Mouse (Mus musculus): ENCODE data around the gene Omt2a. TPM values are rescaled to one million over a fixed set of nuclear protein-coding genes. Genes with fewer than 3 reads are reported as not detected.
"Not testable (repeated sequence)": the region's sequence is repeated elsewhere in the genome, so short reads cannot be mapped to it uniquely, and the experiment has no call there.

Omt2a gene
- polyA plus RNA-seq (2015; fragmentation: Nextera tagmentation; extraction: Ambion mirVana), result not detected in 2 replicates

DNA sequence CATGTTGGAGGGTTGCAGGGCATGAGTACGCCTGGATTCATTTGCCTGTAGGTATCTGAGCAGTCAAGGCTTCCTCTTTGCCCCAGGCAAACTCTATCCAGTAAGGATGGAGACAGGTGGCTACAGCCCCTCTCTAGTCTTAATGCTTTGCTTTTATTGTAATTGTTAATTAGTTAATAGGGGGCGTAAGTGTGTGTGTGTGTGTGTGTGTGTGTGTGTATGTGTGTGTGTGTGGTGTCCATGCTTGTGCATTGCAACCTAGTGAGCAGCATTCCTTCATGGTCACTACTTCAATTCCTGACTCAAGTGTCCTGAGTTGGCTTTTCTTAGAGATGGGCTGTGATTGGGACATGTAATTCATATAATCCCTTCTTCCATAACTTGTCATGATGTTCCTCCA, at the start of gene Omt2a:
Omt2a (minus strand) TSS at position 101 of the 400 bp plus-strand sequence.
- WGBS, result 80% methylated on average over 2 of the region's 2 CpGs

DNA sequence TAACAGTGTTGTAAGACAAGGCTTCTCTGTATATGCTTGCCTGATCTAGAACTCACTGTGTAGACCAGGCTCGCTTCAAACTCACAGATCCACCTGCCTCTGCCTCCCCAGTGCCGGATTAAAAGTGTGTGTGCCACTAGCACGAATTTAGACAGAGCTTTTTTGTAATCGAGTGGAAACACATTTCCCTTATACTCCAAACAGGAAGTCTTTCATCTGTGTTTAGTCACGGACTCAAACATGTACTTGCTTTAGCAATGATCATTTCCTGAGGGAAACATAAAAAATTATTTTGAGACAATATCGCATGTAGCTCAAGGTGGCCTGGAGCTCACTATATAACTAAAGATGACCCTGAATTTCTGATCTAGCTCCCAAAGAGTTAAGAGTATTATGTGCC, 48.8 kb upstream of the Omt2a start:
- 55% methylated on average over 6 of the region's 6 CpGs for WGBS
- no peak for ATAC-seq (ENCODE audit: insufficient read depth, low FRiP score, low read depth)

More for the DNA sequence above, at the start of gene Omt2a:
- Histone ChIP-seq H3K36me3 (no peaks in the 10 kb centered on the region), H3K9me3 (no peaks in the 10 kb centered on the region), H3K27me3 (replicated peaks) (no peaks in the 10 kb centered on the region), H3K4me3 (replicated peaks) (no peak within 1 kb of the TSS), H3K4me1 (no peaks in the 10 kb centered on the region), H3K27ac (no peak within 1 kb of the TSS), H3K4me2 (no peak within 1 kb of the TSS), H3K9ac (no peak within 1 kb of the TSS)
- ATAC-seq (ENCODE audit: insufficient read depth, low FRiP score, low read depth), result no peak

DNA sequence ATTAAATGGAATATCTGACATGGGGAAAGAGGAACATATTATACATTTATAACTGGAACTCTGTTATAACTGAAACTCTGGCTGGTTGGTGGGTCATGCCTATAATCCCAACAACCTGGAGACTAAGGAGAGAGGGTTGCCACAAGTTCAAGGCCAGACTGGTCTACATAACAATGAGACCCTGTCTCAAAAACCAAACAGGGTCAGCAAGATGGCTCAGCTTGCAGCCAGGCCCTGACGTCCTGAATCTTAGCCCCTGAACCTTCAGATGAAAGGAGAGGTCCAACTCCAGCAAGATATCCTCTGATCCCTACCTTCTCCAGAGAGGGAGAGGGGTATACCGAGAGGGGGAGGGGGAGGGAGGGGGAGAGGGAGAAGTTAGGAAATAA, 45.9 kb upstream of the Omt2a start:
- Histone ChIP-seq H3K4me1 (no peaks in the 10 kb centered on the region), H3K9ac (no peak overlapping the region), H3K27ac (no peak overlapping the region), H3K9me3 (no peaks in the 10 kb centered on the region), H3K4me2 (no peak overlapping the region), H3K36me3 (no peaks in the 10 kb centered on the region), H3K27me3 (replicated peaks) (no peaks in the 10 kb centered on the region), H3K4me3 (replicated peaks) (no peak overlapping the region)
- ATAC-seq (ENCODE audit: insufficient read depth, low FRiP score, low read depth), result no peak
- 46% methylated on average over 2 of the region's 2 CpGs for WGBS

More for the DNA sequence above, 48.8 kb upstream of the Omt2a start:
- H3K36me3 ChIP-seq, result no peaks in the 10 kb centered on the region
- H3K27ac ChIP-seq, result no peak overlapping the region
- H3K9me3 ChIP-seq, result no peaks in the 10 kb centered on the region
- no peaks in the 10 kb centered on the region for H3K4me1 ChIP-seq
- H3K4me2 ChIP-seq, result no peak overlapping the region
- H3K27me3 ChIP-seq (replicated peaks), result no peaks in the 10 kb centered on the region
- H3K9ac ChIP-seq, result no peak overlapping the region
- no peak overlapping the region for H3K4me3 ChIP-seq (replicated peaks)

DNA sequence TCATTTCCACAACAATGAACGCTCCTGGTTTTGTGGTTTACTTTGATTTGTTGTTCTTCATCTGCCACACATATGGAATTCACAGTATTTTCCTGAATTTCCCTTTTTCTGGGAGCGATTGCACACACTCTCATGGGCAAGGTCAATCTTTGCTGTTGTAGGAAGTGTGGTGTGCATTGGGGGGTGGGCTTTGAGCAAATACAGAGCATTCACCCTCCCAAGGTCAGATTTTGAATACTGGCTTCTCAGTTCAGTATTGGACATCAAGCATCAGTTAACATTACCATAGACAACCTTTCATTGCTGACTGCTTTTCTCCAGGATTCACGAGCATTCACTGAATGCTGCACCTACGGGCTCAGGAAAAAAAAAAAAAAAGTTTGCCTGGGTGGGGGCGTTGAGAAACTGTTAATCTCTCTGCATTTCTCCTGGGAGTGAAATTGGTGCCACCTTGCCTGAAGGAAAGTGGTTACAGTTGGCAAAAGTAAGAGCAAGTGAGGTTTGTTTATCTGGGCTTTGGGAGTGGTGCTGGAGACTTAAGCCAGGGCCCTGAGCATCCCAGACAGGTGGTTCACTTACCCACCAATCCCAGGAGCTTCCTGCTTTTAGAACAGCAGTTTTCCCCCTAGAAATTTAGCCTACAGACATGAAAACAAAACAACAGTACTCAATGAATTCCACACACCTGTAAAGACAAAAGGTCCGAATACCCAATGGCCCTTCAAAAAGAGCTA, 45.3 kb upstream of the Omt2a start:
- WGBS, result 72% methylated on average over 6 of the region's 6 CpGs
- ATAC-seq (ENCODE audit: insufficient read depth, low FRiP score, low read depth), result no peak

DNA sequence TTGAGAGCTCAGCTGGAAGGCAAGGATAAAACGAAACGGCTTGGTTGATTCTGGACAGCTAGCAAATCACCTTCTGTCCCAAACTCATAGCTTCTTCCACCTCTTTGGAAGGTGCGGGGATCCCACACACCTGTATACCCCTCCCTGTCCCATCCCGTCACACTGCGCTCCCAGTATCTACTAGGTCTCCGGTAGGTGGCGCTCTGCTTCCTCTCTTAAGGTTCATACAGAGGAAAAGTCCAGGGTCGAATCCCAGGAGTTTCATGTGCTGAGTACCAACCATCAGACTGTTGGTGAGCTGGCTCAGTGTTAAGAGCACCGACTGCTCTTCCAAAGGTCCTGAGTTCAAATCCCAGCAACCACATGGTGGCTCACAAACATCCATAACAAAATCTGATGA, 43.5 kb upstream of the Omt2a start:
- WGBS, result 15% methylated on average over 9 of the region's 9 CpGs
- no peak overlapping the region for H3K4me2 ChIP-seq
- H3K4me1 ChIP-seq, result no peaks in the 10 kb centered on the region
- H3K27ac ChIP-seq, result no peak overlapping the region
- no peak for ATAC-seq (ENCODE audit: insufficient read depth, low FRiP score, low read depth)
- H3K36me3 ChIP-seq, result no peaks in the 10 kb centered on the region
- H3K27me3 ChIP-seq (replicated peaks), result no peaks in the 10 kb centered on the region
- no peak overlapping the region for H3K9ac ChIP-seq
- no peak overlapping the region for H3K4me3 ChIP-seq (replicated peaks)
- H3K9me3 ChIP-seq, result no peaks in the 10 kb centered on the region

More for the DNA sequence above, 45.3 kb upstream of the Omt2a start:
- H3K9ac ChIP-seq, result no peak overlapping the region
- no peaks in the 10 kb centered on the region for H3K36me3 ChIP-seq
- H3K9me3 ChIP-seq, result no peaks in the 10 kb centered on the region
- no peaks in the 10 kb centered on the region for H3K4me1 ChIP-seq
- H3K4me3 ChIP-seq (replicated peaks), result no peak overlapping the region
- H3K4me2 ChIP-seq, result no peak overlapping the region
- H3K27ac ChIP-seq, result no peak overlapping the region
- no peaks in the 10 kb centered on the region for H3K27me3 ChIP-seq (replicated peaks)

DNA sequence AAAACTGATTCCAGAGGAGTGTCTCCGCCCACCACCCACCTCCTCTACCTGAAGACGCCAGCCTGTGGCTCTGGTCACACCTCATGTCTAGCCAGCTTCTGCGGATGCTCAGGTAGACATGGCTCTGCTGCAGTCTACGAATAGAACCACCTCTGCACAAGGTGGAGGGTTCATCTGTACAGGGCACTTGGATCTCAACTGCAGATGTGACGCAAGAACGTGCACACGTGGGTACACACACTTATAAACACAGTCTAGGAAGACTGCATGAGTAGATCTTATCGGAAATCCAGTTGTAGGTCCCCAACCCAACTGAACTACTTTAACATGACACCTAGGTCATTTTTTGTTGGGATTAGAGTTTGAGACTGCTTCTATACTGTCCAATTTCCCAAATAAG, 41.0 kb upstream of the Omt2a start, which contains the start of gene Gsta2:
Gsta2 (minus strand) TSS at position 178 of the 400 bp plus-strand sequence.
- no peak within 1 kb of the TSS for H3K4me3 ChIP-seq (replicated peaks)
- no peaks in the 10 kb centered on the region for H3K9me3 ChIP-seq
- no peak within 1 kb of the TSS for H3K9ac ChIP-seq
- no peaks in the 10 kb centered on the region for H3K4me1 ChIP-seq
- ATAC-seq (ENCODE audit: insufficient read depth, low FRiP score, low read depth), result no peak
- H3K36me3 ChIP-seq, result no peaks in the 10 kb centered on the region
- no peaks in the 10 kb centered on the region for H3K27me3 ChIP-seq (replicated peaks)
- H3K4me2 ChIP-seq, result no peak within 1 kb of the TSS
- H3K27ac ChIP-seq, result no peak within 1 kb of the TSS
- 87% methylated on average over 8 of the region's 8 CpGs for WGBS

DNA sequence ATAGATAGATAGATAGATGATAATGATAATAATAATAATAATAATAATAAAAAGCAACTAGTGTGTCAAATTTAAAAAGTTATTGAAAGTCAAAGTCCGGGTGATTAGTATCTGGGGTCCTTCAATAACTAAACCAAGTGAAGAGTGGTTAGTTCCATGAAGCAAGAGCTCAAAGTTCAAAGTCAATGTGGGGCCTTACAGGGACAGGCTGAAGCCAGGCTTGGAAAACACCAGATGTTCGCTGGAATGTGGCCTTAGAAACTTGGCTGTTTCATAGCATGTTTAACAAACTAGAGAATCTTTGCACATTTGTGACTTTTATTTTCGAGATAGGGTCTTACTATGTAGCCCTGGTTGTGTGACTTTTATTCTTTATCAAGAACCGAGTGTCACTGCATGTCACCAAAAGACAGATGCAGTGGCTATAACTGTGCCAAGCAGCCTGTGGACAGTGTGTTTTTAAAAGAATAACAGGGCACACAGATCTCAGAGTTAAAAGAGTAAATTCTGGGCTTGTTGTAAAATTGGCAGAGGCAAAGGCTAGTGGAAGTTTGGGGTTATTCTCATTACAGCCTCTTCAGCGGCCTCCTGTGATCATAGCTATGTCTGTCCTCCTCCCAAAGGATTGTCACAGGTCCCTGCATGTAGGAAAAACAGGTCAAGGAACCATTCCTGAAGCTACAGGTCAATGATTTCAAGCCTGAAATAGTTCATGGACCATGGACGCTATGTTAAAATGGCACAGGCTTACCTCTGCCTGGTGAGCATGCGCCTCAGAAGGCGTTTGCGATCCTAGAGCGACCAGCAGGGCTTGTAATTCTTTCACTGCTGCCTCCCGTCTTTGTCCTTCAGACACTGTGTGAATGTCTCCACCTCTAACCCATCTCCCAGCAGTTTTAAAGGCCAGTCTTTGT, 40.3 kb upstream of the Omt2a start:
- no peaks in the 10 kb centered on the region for H3K4me1 ChIP-seq
- no peak overlapping the region for H3K9ac ChIP-seq
- H3K36me3 ChIP-seq, result no peaks in the 10 kb centered on the region
- no peak overlapping the region for H3K4me2 ChIP-seq
- no peaks in the 10 kb centered on the region for H3K9me3 ChIP-seq
- H3K4me3 ChIP-seq (replicated peaks), result no peak overlapping the region
- WGBS, result 79% methylated on average over 11 of the region's 11 CpGs
- H3K27me3 ChIP-seq (replicated peaks), result no peaks in the 10 kb centered on the region
- ATAC-seq (ENCODE audit: insufficient read depth, low FRiP score, low read depth), result no peak
- no peak overlapping the region for H3K27ac ChIP-seq

DNA sequence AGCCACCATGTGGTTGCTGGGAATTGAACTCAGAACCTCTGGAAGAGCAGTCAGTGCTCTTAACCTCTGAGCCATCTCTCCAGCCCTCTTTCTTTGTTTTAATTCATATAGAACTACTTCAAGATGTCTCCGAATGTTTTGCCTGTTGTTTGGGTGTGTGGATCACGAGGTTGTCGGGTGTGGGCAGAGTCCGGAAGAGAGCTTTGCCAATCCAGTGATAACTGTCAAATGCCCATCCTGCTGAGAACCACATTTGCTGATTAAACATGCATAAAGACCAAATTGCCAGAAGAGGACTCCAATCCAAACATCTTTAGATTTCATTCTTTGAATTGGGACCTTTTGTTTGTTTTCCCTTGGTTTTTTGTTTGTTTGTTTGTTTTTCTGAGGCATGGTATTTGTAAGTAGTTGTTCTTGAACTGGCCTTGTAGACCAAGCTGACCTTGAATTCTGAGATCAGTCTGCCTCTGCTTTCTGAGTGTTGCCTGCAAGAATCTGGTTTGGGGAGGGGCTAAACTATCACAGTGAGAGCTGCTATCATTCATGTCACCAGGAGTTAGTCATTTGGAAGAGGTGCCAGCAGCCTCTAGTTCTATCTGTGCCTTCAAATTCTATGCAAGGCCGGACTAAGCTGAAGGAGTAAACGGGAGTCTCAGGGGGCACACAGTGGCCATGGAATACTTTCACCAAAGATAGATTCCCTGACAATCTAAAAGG, 37.1 kb upstream of the Omt2a start:
- 77% methylated on average over 6 of the region's 6 CpGs for WGBS
- H3K9me3 ChIP-seq, result no peaks in the 10 kb centered on the region
- H3K4me2 ChIP-seq, result no peak overlapping the region
- H3K36me3 ChIP-seq, result no peaks in the 10 kb centered on the region
- no peak overlapping the region for H3K9ac ChIP-seq
- H3K4me3 ChIP-seq (replicated peaks), result no peak overlapping the region
- no peaks in the 10 kb centered on the region for H3K27me3 ChIP-seq (replicated peaks)
- ATAC-seq (ENCODE audit: insufficient read depth, low FRiP score, low read depth), result no peak
- H3K4me1 ChIP-seq, result no peaks in the 10 kb centered on the region
- H3K27ac ChIP-seq, result no peak overlapping the region

DNA sequence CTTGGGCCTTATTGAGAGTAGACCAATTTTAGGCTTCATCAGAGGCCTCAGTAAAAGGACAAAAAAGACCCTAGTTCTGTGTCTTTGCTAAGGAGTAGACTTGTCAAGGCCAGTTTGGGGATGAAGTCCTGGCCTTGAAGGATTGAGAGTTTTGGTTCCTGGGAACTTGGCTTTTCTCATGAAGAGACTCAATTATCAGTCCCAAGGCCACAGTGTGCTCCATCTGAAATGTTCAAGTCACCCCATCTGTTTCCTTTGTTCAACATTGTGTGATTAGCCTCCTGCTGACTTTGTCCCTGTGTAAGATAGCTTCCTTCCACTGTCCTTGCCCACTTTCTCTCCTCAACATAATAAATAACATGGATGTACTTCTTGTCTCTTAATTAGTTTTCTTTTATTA, 35.4 kb upstream of the Omt2a start:
- not testable (repeated sequence) for H3K9me3 ChIP-seq; H3K4me2 ChIP-seq; H3K4me3 ChIP-seq (replicated peaks); H3K27ac ChIP-seq; H3K4me1 ChIP-seq; H3K36me3 ChIP-seq; H3K27me3 ChIP-seq (replicated peaks); H3K9ac ChIP-seq; ATAC-seq (ENCODE audit: insufficient read depth, low FRiP score, low read depth)

DNA sequence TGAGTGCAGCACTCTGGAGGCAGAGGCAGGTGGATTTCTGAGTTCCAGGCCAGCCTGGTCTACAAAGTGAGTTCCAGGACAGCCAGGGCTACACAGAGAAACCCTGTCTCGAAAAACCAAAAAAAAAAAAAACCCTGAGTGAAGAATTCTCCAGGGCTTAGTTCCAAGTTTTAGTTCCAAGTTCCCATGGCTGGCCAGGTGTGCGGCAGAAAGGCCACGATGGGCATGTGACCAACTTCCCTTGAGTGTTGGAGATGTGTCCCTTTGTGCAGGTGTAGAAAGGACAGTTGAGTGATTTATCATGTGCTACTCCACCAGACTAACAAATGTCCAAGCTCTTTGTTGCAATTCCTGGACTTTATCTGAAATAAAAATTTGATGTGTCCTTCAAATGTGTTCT, 34.5 kb upstream of the Omt2a start:
- 75% methylated on average over 3 of the region's 3 CpGs for WGBS
- H3K36me3 ChIP-seq; H3K4me3 ChIP-seq (replicated peaks): not testable (repeated sequence)

DNA sequence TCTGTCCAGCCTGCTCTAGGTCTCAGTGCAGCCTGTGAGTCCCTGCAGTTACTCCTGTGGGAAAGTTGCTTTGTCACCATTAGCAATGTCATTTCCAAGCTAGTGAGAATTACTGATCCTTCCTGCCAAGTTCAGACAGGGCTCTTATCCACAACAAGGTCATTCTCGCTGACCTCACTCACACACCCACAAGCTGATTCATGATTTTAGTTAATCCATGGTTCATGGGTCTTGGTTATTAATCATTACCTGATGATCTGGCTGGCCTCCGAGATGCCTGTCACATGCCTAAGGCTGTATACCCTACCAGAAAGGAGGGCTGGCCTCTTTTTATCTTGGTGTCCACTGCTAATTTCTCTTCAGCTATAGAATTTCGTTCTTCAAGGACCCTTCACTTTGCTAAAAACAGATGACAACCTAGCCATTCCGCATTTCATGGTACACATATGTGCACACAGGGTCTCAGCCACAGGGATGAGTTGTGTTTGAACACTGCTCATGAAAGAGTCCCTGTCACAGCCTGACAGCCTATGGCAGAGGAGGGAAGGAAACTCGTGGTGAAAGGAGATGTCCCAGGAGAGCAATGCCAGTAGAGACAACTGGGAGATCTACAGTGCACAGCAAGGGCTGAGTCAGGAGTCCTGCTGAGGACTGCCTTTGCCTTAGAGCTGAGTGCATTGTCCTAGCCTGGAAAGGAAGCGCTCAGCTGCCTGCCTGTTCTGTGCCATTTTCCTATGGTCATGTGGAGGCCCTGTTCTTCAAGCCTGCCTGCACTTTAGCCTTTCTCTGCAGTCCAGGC, 33.8 kb upstream of the Omt2a start:
- not testable (repeated sequence) for H3K4me1 ChIP-seq; H3K27me3 ChIP-seq (replicated peaks); H3K27ac ChIP-seq; H3K4me3 ChIP-seq (replicated peaks); H3K36me3 ChIP-seq; ATAC-seq (ENCODE audit: insufficient read depth, low FRiP score, low read depth); H3K4me2 ChIP-seq; H3K9me3 ChIP-seq; H3K9ac ChIP-seq
- WGBS, result 51% methylated on average over 6 of the region's 6 CpGs

More for the DNA sequence above, 34.5 kb upstream of the Omt2a start:
- H3K9ac ChIP-seq; H3K9me3 ChIP-seq; H3K27me3 ChIP-seq (replicated peaks); H3K4me1 ChIP-seq; H3K4me2 ChIP-seq; ATAC-seq (ENCODE audit: insufficient read depth, low FRiP score, low read depth); H3K27ac ChIP-seq: not testable (repeated sequence)
